Mouse (Mus musculus): ENCODE measurements around the gene Gm10188. TPM values are rescaled to one million over a fixed set of nuclear protein-coding genes. Genes with fewer than 3 reads are reported as not detected.

Gene Gm10188
- polyA plus RNA-seq, 1 experiment from 2014 or later, result not detected

DNA sequence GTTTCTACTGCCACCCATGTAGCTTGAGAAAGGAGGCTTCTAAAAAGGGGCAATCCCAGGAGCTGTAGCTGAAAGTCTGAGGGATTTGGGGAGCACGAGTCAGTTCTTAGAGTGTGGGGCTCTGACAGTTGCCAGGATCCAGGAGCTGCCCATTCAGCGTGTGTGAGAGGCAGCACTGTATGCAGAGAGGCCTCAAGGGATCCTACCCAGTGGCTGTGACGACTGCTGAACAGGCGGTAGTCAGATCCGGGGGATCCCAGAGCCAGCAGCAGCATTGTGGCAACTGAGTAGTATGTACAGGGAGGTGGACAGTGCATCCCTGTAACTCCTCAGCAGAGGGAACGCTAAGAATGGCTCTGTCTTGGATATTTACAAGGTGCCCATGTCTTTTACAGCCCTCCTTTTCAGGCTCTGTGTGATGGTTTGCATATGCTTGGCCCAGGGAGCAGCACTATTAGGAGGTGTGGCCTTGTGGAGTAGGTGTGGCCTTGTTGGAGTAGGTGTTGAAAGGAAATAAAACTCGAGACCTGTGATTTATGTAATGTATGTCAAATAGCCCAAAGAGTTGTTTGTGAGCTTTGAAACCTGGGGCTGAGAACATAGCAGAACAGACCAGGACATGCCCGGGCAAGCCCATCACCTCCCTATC, 35.8 kb upstream of the Gm10188 start:
- H3K4me2 ChIP-seq (ENCODE audit: low read length), result no peak overlapping the region
- H3K9ac ChIP-seq (ENCODE audit: low read length), result no peak overlapping the region
- 55% methylated on average over 8 of the region's 8 CpGs for WGBS
- H3K27ac ChIP-seq (ENCODE audit: low read depth), result no peak overlapping the region
- no peaks in the 10 kb centered on the region for H3K9me3 ChIP-seq (ENCODE audit: control insufficient read depth, low read length)
- H3K27me3 ChIP-seq (replicated peaks; ENCODE audit: control insufficient read depth, insufficient read depth, low read length), result no peaks in the 10 kb centered on the region
- DNase-seq (ENCODE audit: low spot score) (no peak), ATAC-seq (replicated peaks; ENCODE audit: low FRiP score, low TSS enrichment, low read depth) (no peak)
- no peak overlapping the region for H3K4me3 ChIP-seq (ENCODE audit: low read depth, low read length)
- no peaks in the 10 kb centered on the region for H3K36me3 ChIP-seq (ENCODE audit: control insufficient read depth, insufficient read depth, low read length)
- H3K4me1 ChIP-seq (replicated peaks; ENCODE audit: control insufficient read depth, insufficient read depth, low read length), result no peaks in the 10 kb centered on the region

DNA sequence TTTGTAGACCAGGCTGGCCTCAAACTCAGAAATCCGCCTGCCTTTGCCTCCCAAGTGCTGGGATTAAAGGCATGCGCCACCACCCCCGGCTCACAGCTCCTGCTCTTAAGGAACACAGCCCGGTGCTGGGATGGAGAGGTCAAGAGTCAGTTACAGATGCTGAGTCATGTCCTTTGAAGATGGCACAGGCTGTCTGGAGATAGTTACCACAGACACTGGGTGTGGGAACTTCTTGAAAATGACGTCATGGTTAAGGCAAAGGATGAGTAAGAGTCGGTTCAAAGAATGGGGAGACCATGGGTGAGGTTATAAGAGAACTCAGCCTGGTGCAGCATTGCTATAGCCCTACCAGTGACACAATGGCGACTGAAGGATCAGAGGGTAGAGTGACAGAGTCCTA, 35.0 kb upstream of the Gm10188 start:
- no peaks in the 10 kb centered on the region for H3K36me3 ChIP-seq (ENCODE audit: control insufficient read depth, insufficient read depth, low read length)
- 56% methylated on average over 7 of the region's 7 CpGs for WGBS
- DNase-seq (ENCODE audit: low spot score), result no peak

DNA sequence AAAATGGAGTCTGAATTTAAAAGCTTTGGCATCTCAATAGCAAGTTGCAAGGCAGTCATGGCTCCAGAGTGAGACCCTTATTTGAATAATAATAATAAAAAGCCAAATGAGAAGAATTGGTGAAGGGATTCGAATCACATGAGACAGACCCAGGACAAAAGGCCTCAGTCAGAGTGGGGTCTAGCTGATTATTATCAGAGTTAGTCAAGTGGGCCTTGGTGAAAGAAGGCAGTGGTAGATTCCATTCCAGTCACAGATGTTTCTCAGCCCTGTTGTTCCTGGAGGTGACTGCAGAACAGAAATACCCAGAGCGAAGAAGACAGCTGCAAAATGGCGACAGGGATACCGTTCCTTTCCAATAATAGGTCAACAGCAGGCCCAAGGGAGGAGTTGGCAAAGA, 34.1 kb upstream of the Gm10188 start:
- ATAC-seq (replicated peaks; ENCODE audit: low FRiP score, low TSS enrichment, low read depth) (no peak), DNase-seq (ENCODE audit: low spot score) (no peak)
- Histone ChIP-seq H3K9me3 (ENCODE audit: control insufficient read depth, low read length) (no peaks in the 10 kb centered on the region), H3K4me2 (ENCODE audit: low read length) (no peak overlapping the region), H3K4me3 (ENCODE audit: low read depth, low read length) (no peak overlapping the region), H3K9ac (ENCODE audit: low read length) (no peak overlapping the region), H3K27ac (ENCODE audit: low read depth) (no peak overlapping the region), H3K4me1 (replicated peaks; ENCODE audit: control insufficient read depth, insufficient read depth, low read length) (no peaks in the 10 kb centered on the region), H3K36me3 (ENCODE audit: control insufficient read depth, insufficient read depth, low read length) (no peaks in the 10 kb centered on the region), H3K27me3 (replicated peaks; ENCODE audit: control insufficient read depth, insufficient read depth, low read length) (no peaks in the 10 kb centered on the region)
- 96% methylated on average over 4 of the region's 4 CpGs for WGBS

More for the DNA sequence above, 35.0 kb upstream of the Gm10188 start:
- no peak overlapping the region for H3K4me3 ChIP-seq (ENCODE audit: low read depth, low read length)
- no peaks in the 10 kb centered on the region for H3K27me3 ChIP-seq (replicated peaks; ENCODE audit: control insufficient read depth, insufficient read depth, low read length)
- no peaks in the 10 kb centered on the region for H3K4me1 ChIP-seq (replicated peaks; ENCODE audit: control insufficient read depth, insufficient read depth, low read length)
- ATAC-seq (replicated peaks; ENCODE audit: low FRiP score, low TSS enrichment, low read depth), result no peak
- no peak overlapping the region for H3K27ac ChIP-seq (ENCODE audit: low read depth)
- no peak overlapping the region for H3K4me2 ChIP-seq (ENCODE audit: low read length)
- H3K9ac ChIP-seq (ENCODE audit: low read length), result no peak overlapping the region
- H3K9me3 ChIP-seq (ENCODE audit: control insufficient read depth, low read length), result no peaks in the 10 kb centered on the region

DNA sequence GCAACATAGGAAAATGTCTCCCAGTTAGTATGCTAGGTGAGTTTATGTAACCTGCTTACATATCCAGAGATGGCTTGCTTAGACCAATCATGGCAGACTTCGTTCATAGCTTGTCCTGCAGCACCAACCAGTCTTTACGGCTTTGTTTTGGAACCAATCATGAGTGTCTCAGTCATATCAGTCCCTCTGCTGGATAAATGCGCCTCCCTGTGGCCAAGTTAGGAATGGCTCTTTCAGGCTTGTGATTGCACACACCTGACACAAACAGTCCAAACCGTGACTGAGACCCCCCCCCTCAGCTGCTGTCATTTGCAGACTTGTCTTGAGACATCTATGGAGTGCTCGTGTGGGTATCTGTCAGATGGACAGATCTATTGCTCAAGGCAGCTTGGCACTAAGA, 31.5 kb upstream of the Gm10188 start:
- no peak for ATAC-seq (replicated peaks; ENCODE audit: low FRiP score, low TSS enrichment, low read depth)
- Histone ChIP-seq H3K4me2 (ENCODE audit: low read length) (no peak overlapping the region), H3K4me3 (ENCODE audit: low read depth, low read length) (no peak overlapping the region), H3K9ac (ENCODE audit: low read length) (no peak overlapping the region), H3K36me3 (ENCODE audit: control insufficient read depth, insufficient read depth, low read length) (no peaks in the 10 kb centered on the region), H3K27ac (ENCODE audit: low read depth) (no peak overlapping the region), H3K4me1 (replicated peaks; ENCODE audit: control insufficient read depth, insufficient read depth, low read length) (no peaks in the 10 kb centered on the region), H3K9me3 (ENCODE audit: control insufficient read depth, low read length) (no peaks in the 10 kb centered on the region), H3K27me3 (replicated peaks; ENCODE audit: control insufficient read depth, insufficient read depth, low read length) (no peaks in the 10 kb centered on the region)
- no peak for DNase-seq (ENCODE audit: low spot score)
- WGBS, result 67% methylated on average over 5 of the region's 5 CpGs

DNA sequence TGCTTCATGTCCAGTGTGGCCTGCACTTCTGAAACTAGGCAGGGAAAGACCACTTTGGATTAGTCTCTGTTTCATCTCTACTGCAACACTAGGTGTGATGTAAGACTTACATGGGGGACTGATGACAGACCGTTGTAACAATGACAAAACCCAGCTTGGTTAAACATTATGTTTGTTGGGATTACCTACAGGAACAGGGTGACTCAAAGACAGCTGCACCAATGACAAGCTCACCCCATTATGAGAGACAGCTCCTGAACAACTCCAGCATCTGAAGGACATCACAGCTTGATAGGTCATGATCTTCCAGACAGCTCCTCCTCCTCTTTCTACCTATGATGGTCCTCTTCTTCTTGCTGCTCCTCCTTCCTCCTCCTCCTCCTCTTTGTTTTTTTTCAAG, 30.8 kb upstream of the Gm10188 start:
- no peak overlapping the region for H3K9ac ChIP-seq (ENCODE audit: low read length)
- WGBS, result 76% methylated on average over 1 of the region's 1 CpGs
- no peak overlapping the region for H3K4me3 ChIP-seq (ENCODE audit: low read depth, low read length)
- no peaks in the 10 kb centered on the region for H3K27me3 ChIP-seq (replicated peaks; ENCODE audit: control insufficient read depth, insufficient read depth, low read length)
- no peaks in the 10 kb centered on the region for H3K9me3 ChIP-seq (ENCODE audit: control insufficient read depth, low read length)
- no peaks in the 10 kb centered on the region for H3K4me1 ChIP-seq (replicated peaks; ENCODE audit: control insufficient read depth, insufficient read depth, low read length)
- DNase-seq (ENCODE audit: low spot score), result no peak
- no peak overlapping the region for H3K27ac ChIP-seq (ENCODE audit: low read depth)
- H3K4me2 ChIP-seq (ENCODE audit: low read length), result no peak overlapping the region
- ATAC-seq (replicated peaks; ENCODE audit: low FRiP score, low TSS enrichment, low read depth), result no peak
- H3K36me3 ChIP-seq (ENCODE audit: control insufficient read depth, insufficient read depth, low read length), result no peaks in the 10 kb centered on the region

DNA sequence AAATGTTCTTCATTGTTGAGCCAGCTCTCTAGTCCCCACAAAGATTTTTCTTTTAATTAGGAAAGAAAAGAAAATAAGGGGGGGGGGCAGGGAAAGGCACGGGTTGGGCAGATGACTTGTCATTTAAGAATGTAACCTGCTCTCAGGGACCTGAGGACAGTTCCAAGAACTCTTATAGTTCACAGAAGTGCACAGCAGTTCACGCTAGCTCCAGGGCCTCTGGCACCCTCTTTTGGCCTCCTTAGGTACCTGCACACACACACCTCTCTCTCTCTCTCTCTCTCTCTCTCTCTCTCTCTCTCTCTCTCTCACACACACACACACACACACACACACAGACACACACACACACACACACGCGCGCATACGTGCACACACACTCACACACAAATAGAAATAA, 24.9 kb upstream of the Gm10188 start:
- DNase-seq (ENCODE audit: low spot score) (no peak), ATAC-seq (replicated peaks; ENCODE audit: low FRiP score, low TSS enrichment, low read depth) (no peak)
- H3K27me3 ChIP-seq (replicated peaks; ENCODE audit: control insufficient read depth, insufficient read depth, low read length), result no peaks in the 10 kb centered on the region
- no peak overlapping the region for H3K4me3 ChIP-seq (ENCODE audit: low read depth, low read length)
- H3K27ac ChIP-seq (ENCODE audit: low read depth), result no peak overlapping the region
- H3K36me3 ChIP-seq (ENCODE audit: control insufficient read depth, insufficient read depth, low read length), result no peaks in the 10 kb centered on the region
- H3K9me3 ChIP-seq (ENCODE audit: control insufficient read depth, low read length), result no peaks in the 10 kb centered on the region
- 91% methylated on average over 6 of the region's 6 CpGs for WGBS
- no peak overlapping the region for H3K4me2 ChIP-seq (ENCODE audit: low read length)
- H3K4me1 ChIP-seq (replicated peaks; ENCODE audit: control insufficient read depth, insufficient read depth, low read length), result no peaks in the 10 kb centered on the region
- no peak overlapping the region for H3K9ac ChIP-seq (ENCODE audit: low read length)

DNA sequence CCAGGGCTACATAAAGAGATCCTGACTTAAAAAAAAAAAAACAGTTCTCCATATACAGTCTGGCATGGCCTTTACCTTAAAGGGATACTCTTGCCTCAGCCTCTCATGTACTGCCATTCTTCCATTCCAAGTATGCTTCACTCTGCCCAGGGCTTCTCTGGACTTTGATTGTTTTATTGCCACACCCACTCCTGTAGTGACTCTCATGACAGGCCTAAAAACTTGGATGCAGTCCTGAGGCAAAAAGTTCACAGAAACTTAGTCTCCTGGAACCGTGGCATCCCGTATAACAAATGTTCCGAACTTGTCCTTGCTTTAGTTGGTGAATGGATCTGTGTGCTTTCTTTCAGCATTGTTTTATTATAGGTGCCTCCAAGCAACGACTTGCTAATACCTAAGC, 17.1 kb upstream of the Gm10188 start:
- no peak overlapping the region for H3K4me2 ChIP-seq (ENCODE audit: low read length)
- no peak overlapping the region for H3K9ac ChIP-seq (ENCODE audit: low read length)
- no peaks in the 10 kb centered on the region for H3K4me1 ChIP-seq (replicated peaks; ENCODE audit: control insufficient read depth, insufficient read depth, low read length)
- DNase-seq (ENCODE audit: low spot score), result no peak
- no peaks in the 10 kb centered on the region for H3K9me3 ChIP-seq (ENCODE audit: control insufficient read depth, low read length)
- no peaks in the 10 kb centered on the region for H3K36me3 ChIP-seq (ENCODE audit: control insufficient read depth, insufficient read depth, low read length)
- no peak for ATAC-seq (replicated peaks; ENCODE audit: low FRiP score, low TSS enrichment, low read depth)
- H3K27ac ChIP-seq (ENCODE audit: low read depth), result no peak overlapping the region
- H3K4me3 ChIP-seq (ENCODE audit: low read depth, low read length), result no peak overlapping the region
- WGBS, result 90% methylated on average over 4 of the region's 4 CpGs
- no peaks in the 10 kb centered on the region for H3K27me3 ChIP-seq (replicated peaks; ENCODE audit: control insufficient read depth, insufficient read depth, low read length)

DNA sequence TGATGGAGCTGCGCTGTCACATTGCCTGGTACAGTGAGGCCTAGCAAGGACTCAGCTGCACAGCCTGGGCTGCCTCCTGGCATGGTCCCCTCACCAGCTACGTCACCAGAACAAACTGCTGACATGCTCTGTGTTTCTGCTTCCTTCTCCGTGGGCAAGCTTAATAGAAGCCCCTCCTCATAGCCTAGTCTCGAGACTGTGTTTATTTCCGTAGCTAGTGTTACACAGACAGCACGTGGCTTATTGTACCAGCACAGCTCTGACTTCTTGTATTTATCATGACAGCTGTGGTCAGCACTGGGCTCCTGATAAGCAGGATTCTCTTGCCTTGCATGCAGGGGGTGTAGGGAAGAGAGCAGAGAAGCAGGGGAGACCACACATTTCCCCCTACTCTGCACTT, 16.6 kb upstream of the Gm10188 start:
- H3K9me3 ChIP-seq (ENCODE audit: control insufficient read depth, low read length), result no peaks in the 10 kb centered on the region
- H3K4me2 ChIP-seq (ENCODE audit: low read length), result no peak overlapping the region
- DNase-seq (ENCODE audit: low spot score) (no peak), ATAC-seq (replicated peaks; ENCODE audit: low FRiP score, low TSS enrichment, low read depth) (no peak)
- no peak overlapping the region for H3K27ac ChIP-seq (ENCODE audit: low read depth)
- no peak overlapping the region for H3K4me3 ChIP-seq (ENCODE audit: low read depth, low read length)
- WGBS, result 36% methylated on average over 6 of the region's 6 CpGs
- H3K36me3 ChIP-seq (ENCODE audit: control insufficient read depth, insufficient read depth, low read length), result no peaks in the 10 kb centered on the region
- H3K9ac ChIP-seq (ENCODE audit: low read length), result no peak overlapping the region
- no peaks in the 10 kb centered on the region for H3K4me1 ChIP-seq (replicated peaks; ENCODE audit: control insufficient read depth, insufficient read depth, low read length)
- no peaks in the 10 kb centered on the region for H3K27me3 ChIP-seq (replicated peaks; ENCODE audit: control insufficient read depth, insufficient read depth, low read length)

DNA sequence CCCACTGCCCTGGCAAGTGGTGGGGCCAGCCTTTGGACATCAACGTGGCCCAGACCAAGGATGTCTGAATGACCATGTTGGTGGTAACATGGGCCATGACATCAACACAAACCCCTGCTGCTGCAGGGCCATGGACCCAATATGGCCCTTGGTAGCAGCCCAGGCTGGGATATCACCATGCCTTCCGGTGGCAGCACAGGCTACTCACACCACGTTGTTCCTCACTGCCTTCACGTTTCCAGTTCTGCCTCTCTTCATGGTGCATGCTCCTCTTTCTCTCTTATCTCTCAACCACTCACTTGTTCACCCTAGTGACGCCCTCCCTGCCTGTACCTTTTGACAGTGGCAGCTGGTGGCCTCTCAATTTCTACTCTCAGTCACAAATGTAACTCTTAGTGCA, 15.4 kb upstream of the Gm10188 start:
- WGBS, result 75% methylated on average over 5 of the region's 5 CpGs
- H3K27ac ChIP-seq (ENCODE audit: low read depth), result no peak overlapping the region
- H3K4me2 ChIP-seq (ENCODE audit: low read length), result no peak overlapping the region
- no peaks in the 10 kb centered on the region for H3K36me3 ChIP-seq (ENCODE audit: control insufficient read depth, insufficient read depth, low read length)
- ATAC-seq (replicated peaks; ENCODE audit: low FRiP score, low TSS enrichment, low read depth) (no peak), DNase-seq (ENCODE audit: low spot score) (no peak)
- no peaks in the 10 kb centered on the region for H3K9me3 ChIP-seq (ENCODE audit: control insufficient read depth, low read length)
- no peak overlapping the region for H3K9ac ChIP-seq (ENCODE audit: low read length)
- no peaks in the 10 kb centered on the region for H3K4me1 ChIP-seq (replicated peaks; ENCODE audit: control insufficient read depth, insufficient read depth, low read length)
- no peaks in the 10 kb centered on the region for H3K27me3 ChIP-seq (replicated peaks; ENCODE audit: control insufficient read depth, insufficient read depth, low read length)
- H3K4me3 ChIP-seq (ENCODE audit: low read depth, low read length), result no peak overlapping the region

Data from intestine, embryonic 14.5 days (tissue).